Comparison of ENCODE assay signal across 1 mouse cellular context in the genomic region with DNA sequence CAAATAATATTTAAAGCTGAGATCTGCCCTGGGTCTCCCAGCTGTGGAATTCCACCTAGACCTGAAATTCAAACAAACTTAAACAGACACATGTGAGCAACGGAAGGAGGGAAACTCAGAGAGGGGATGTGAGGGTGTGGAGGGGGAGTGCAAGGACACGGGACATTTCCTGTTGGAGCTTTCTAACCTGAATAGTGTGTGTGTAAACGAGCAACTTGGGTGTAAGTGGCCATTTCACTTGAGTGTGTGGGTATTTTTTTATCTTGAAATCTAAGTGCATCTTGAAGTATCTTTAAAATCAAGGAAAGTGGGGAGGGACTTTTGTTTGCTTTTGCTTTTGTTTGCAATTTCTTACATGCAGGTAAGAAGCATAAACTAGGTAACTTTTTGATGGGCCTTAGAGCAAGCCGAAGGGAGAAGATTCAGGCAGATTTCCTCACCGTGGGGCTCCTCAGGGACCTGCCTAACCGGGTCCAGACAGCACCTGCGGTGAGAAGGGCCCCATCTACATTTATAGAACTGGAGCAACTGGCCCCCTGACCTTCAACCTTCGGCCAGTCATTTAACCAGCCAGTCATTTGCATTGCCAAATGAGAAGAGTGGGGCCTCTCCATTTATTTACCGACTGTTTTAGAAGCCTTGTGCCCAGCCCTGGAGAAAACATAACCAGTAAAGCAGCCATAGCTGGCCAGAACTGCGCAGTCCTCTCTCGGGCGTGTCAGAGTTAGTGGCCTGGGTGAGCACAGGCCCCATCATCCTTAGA.
TF ChIP-seq lines count a peak whose summit lies in the region.

No protein-coding gene starts in this region.

TF ChIP-seq in CH12.LX, 34 proteins besides CTCF, POLR2A, EP300 and RAD21 (continued from another document):
- peak; percentile 68 for TF ChIP-seq TCF12 (IDR thresholded peaks at IDR 0.05; ENCODE audit: low read depth, low read length)
- peak; percentile 69; the same call in 1 of the 2 replicates for TF ChIP-seq BHLHE40 (IDR thresholded peaks at IDR 0.05; ENCODE audit: low read depth, low read length)
- TF ChIP-seq E2F4 (IDR thresholded peaks at IDR 0.05; ENCODE audit: insufficient replicate concordance, low read depth, low read length), result no peak
- 0 out of 2 replicates have a peak, but pooled peaks have one; percentile 26 for TF ChIP-seq POLR2AphosphoS2 (IDR thresholded peaks at IDR 0.05; ENCODE audit: low read depth, low read length)
- TF ChIP-seq MEF2A (IDR thresholded peaks at IDR 0.05; ENCODE audit: borderline replicate concordance, low read depth, low read length), result peak; percentile 94
- peak; percentile 58; the same call in 1 of the 2 replicates for TF ChIP-seq RCOR1 (conservative IDR thresholded peaks at IDR 0.05; ENCODE audit: low read depth, low read length)
- peak; percentile 90 for TF ChIP-seq IRF4 (IDR thresholded peaks at IDR 0.05; ENCODE audit: low read depth, low read length)
